Mouse (Mus musculus) layer of hippocampus, adult 11-12 months (tissue): ENCODE results near the gene Pcp4l1.
"Not testable (repeated sequence)": the region's sequence is repeated elsewhere in the genome, so short reads cannot be mapped to it uniquely, and the experiment has no call there.

Experiments used
- DNase-seq: peaks from one replicate; pipeline ENCODE4 v3.0.0; 2022; ENCODE audit warnings: low spot score

The Pcp4l1 gene

DNA sequence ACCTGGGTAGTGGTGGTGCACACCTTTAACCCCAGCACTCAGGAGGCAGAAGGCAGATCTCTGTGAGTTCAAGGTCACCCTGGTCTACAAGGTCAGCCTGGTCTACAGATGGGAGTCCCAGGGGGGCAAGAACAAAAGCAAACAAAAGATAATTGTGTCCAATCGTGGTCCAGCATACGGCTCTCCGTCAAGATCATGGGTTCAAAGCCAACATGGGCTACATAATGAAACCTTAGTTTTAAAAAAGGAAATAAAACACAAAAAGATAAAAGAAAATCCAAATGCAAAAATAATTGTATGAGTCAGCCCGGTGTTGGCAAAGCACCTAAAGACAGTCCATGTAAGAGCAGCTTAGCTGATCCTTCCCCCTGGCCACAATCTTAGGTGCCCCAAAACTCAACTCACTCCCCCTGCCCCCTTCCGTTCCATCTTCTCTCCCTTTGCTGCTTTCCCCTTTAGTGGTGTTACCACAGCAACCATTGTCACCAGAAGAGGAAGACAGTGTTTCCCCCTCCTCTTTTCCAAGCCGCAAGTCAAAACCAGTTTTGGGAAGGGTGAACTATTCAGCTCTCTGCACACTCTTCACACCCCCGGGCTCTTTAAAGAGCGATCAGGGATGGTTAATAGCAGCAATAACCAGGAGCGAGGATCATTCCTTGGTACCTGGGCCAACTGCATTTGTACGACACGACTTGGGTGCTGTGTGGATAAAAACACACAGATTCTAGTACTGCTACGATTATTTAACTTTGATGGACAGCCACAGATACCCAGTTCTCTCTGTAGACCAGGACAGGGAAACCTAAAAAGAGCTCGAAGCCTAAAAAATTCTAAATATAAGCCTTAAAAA, 8.0 kb downstream of the Pcp4l1 start:
- no peak for DNase-seq

- no peak for DNase-seq
Measured at GRCm38 (mm10) chr1:171185655-171186054, 10.4 kb downstream of the Pcp4l1 start.

- DNase-seq, result no peak
Measured at GRCm38 (mm10) chr1:171184314-171184713, 11.8 kb downstream of the Pcp4l1 start.

DNA sequence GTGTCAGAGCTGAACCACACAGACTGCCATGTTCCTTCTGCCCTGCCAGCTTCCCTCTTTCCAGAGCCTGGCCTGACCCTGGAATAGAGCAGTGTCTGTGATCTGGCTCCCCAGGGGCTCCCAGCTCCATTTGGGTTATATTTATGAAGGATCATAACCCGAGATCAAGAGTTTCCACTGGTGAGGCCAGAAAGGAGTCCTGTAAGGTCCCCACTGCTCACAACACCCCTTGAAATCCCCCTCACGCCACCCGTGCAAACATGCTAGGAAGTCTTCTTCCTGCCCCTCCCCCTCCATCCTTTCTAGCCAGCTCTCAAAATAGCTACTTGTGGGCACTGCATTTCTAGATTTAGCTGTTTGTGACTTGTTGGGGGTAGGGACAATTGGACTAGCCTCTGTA, 12.4 kb downstream of the Pcp4l1 start:
- DNase-seq, result peak; percentile 23

DNA sequence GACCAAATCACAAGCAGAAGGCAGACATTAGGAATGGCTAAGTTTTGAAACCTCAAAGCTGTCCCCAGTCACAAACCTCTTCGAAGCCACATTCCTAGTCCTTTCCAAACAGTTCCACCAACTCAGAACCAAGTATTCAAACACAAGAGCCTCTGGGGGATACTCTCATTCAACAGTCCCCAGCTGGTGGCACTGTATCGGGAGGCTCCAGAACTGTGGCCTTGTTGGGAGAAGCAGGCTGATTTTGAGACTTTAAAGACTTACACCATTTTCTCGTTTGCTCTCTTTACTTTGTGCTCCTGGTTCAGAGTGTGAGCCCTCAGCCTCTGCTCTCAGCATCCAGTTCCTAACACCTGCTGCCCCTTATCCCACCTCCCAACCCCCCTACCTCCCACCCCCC, 13.0 kb downstream of the Pcp4l1 start:
- no peak for DNase-seq

GRCm38 (mm10) chr1:171179487-171180171, 16.4 kb downstream of the Pcp4l1 start:
- DNase-seq, result no peak

GRCm38 (mm10) chr1:171172779-171173178, 23.3 kb downstream of the Pcp4l1 start:
- DNase-seq, result no peak

GRCm38 (mm10) chr1:171171138-171171537, 24.9 kb downstream of the Pcp4l1 start:
- no peak for DNase-seq

DNA sequence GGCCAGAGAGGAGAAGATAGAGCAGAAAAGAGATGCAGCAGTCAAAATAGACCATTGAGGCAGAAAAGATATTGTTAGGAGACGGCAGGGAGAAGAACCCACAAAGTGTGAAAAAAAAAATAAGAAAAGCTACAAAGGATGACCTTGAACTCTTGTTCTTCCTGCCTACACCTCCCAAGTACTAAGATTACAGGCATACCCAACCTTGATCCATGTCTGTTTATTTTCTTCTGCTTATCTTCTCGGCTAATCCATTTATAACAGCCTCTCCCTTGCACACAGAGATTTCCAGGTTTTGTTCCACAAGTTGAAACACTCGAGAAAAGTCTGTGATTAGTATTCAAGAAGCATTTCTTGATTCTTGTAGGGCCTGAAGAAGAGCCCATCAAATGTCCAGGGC, 26.2 kb downstream of the Pcp4l1 start:
- no peak for DNase-seq

DNA sequence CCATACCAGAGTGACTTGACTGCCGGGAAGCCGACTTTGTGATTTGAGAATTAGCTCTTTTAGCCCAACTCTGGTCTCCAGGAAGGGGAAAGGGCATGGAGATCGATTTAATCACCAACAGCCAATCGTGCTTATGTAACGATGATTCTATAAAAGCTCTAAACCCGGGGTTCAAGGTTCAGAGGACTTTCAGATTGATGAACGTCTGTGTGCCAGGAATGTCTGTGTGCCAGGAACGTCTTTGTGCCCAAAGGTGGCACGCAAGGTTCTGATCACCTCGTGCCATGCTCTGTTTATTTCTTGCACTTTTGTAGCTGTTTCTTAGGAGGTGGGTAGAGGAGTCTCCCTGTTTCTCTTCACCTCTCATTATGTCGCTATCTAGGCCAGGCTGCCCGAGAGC, 27.2 kb downstream of the Pcp4l1 start:
- DNase-seq, result no peak

GRCm38 (mm10) chr1:171165629-171166345, 30.3 kb downstream of the Pcp4l1 start:
- no peak for DNase-seq

DNA sequence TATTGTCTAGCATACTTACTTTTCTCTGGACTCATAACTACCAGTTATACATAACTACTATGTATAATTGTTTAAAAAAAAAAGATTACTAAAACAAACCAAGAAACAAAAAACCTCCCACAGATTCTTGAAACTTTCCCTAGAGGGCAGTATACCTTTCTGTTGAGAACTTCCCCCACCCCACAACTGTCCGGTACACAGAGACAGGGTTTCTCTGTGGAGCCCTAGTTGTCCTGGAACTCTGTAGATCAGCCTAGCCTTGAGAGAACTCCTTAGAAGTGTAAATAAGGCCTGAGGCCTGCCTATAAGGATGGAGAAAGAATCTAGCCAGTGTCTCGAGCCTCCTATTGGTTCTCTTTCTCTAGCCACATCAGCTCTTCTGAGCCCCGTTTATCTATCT, 31.8 kb downstream of the Pcp4l1 start:
- DNase-seq, result no peak

DNA sequence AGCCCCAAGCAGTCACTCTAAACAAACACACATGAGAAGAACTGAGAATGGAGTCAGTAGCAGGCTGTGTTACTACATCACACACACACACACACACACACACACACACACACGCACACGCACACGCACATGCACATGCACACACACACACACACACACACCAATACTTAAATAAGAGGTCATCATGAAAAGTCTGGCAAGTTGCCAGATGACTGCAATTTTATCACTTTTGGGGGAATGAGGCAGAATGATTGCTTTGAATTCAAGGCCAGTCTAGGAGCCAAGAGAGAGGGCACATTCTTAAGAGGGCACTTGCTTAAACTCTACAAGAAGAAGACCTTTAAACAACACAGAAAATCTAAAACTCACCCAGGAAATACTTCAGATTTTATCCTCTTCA, 33.5 kb downstream of the Pcp4l1 start:
- DNase-seq, result no peak

DNA sequence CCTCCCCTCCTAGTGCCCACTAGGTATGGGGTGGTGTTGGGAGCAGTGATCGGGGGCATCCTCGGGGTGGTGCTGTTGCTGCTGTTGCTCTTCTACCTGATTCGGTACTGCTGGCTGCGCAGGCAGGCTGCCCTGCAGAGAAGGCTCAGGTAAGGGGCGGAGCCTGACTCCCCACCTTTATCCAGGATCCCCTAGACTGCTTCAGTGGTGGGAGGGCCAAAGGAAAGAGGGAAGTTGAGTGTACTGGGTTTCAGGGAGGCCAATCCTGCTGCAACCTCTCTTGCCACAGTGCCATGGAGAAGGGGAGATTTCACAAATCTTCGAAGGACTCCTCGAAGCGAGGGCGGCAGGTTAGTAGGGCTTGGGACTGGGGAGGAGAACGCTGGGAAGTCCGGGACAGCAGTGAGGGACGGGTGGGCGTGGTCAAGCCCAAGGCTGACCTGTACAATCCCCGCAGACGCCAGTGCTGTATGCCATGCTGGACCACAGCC, 36.5 kb downstream of the Pcp4l1 start:
- DNase-seq, result no peak

DNA sequence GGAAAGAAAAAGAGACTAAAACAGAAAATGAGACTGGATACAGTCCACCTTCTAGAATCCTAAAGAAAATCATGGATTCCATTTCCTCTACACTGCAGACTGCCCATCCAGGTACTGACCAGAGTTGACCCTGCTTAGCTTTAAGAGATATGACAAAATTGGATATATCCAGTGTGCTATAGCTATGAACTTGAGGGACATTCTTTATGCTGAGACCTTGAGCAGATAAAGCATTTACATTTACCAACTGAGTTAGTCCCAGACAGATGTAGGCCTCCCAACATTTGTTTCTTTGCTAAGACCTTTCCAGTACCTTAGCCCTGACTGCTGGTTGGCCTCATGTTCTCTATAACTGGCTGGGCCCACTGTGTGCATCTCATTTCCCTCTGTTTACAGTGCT, 38.1 kb downstream of the Pcp4l1 start:
- no peak for DNase-seq

GRCm38 (mm10) chr1:171156644-171157043, 39.4 kb downstream of the Pcp4l1 start:
- DNase-seq, result no peak

DNA sequence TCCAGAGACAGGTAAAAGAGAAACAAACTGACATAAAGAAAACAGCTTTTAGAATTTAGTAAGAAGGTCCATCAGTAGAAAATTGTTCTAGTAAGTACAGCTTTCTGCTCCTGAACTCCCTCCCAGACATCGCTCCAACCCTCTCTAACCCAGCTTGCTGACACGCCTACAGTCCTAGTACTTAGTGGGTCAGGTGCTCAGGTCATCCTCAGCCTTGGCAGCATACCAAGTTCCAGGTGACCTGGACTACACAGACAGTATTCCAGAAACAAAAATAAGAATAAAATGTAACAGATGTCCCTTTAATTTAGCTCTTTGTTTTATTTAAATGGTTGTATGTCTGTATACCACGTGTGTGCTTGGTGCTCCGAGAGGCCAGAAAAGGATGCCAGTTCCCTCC, 44.1 kb downstream of the Pcp4l1 start:
- DNase-seq, result no peak

- peak; percentile 24 for DNase-seq
Measured at GRCm38 (mm10) chr1:171150838-171151391, 45.2 kb downstream of the Pcp4l1 start.

- DNase-seq, result peak; percentile 96
Measured at GRCm38 (mm10) chr1:171149974-171150760, 45.9 kb downstream of the Pcp4l1 start, which contains the start of the genes Sdhc and Mpz. Gene Sdhc (minus strand): TSS chr1:171150603. Gene Mpz (plus strand): TSS chr1:171150711.

- not testable (repeated sequence) for DNase-seq
Measured at GRCm38 (mm10) chr1:171142981-171143380, 53.1 kb downstream of the Pcp4l1 start.

GRCm38 (mm10) chr1:171137486-171138155, 58.4 kb downstream of the Pcp4l1 start:
- DNase-seq, result not testable (repeated sequence)
